Mouse (Mus musculus): Measurements from ENCODE around the gene Pld2.

- TF ChIP-seq POLR2A (IDR thresholded peaks at IDR 0.05; ENCODE audit: borderline replicate concordance, control insufficient read depth, low read depth, low read length) = no peak
- TF ChIP-seq CTCF (IDR thresholded peaks at IDR 0.05; ENCODE audit: control insufficient read depth, insufficient read depth, low read length) = no peak
Observed at GRCm38 (mm10) chr11:70606717-70607116, 66.9 kb downstream of the Pld2 start.
